Mouse (Mus musculus): ENCODE data around the gene Schip1. TPM values are rescaled to one million over a fixed set of nuclear protein-coding genes. Genes with fewer than 3 reads are reported as not detected.

Schip1 gene
- polyA plus RNA-seq, 1 experiment from 2014 or later = 27.6 TPM

- no peak overlapping the region for H3K4me3 ChIP-seq (ENCODE audit: low read depth, low read length)
Measured at GRCm38 (mm10) chr3:68602891-68603290, 538.3 kb downstream of the Schip1 start.

GRCm38 (mm10) chr3:68604467-68604866 is 539.9 kb downstream of the Schip1 start:
- Histone ChIP-seq H3K9me3 (ENCODE audit: control insufficient read depth, low read length) (no peaks in the 10 kb centered on the region), H3K4me2 (replicated peaks; ENCODE audit: low read depth) (no peak overlapping the region), H3K4me3 (ENCODE audit: low read depth, low read length) (no peak overlapping the region), H3K4me1 (replicated peaks; ENCODE audit: control insufficient read depth, insufficient read depth) (no peaks in the 10 kb centered on the region), H3K27ac (replicated peaks) (no peak overlapping the region), H3K27me3 (ENCODE audit: control insufficient read depth, insufficient read depth, low read length) (no peaks in the 10 kb centered on the region), H3K36me3 (ENCODE audit: control insufficient read depth, insufficient read depth, low read length) (no peaks in the 10 kb centered on the region), H3K9ac (ENCODE audit: low read length) (no peak overlapping the region)
- no peak for TF ChIP-seq CTCF (IDR thresholded peaks at IDR 0.05; ENCODE audit: low read depth)
- no peak for TF ChIP-seq EP300 (optimal IDR thresholded peaks at IDR 0.05)
- no peak for DNase-seq (ENCODE audit: low spot score)
- 64% methylated on average over 10 of the region's 10 CpGs for WGBS
- ATAC-seq (ENCODE audit: low FRiP score, low TSS enrichment) = no peak

More at GRCm38 (mm10) chr3:68602891-68603290, 538.3 kb downstream of the Schip1 start:
- H3K9me3 ChIP-seq (ENCODE audit: control insufficient read depth, low read length) = no peaks in the 10 kb centered on the region
- ATAC-seq (ENCODE audit: low FRiP score, low TSS enrichment) (no peak), DNase-seq (ENCODE audit: low spot score) (no peak)
- no peaks in the 10 kb centered on the region for H3K4me1 ChIP-seq (replicated peaks; ENCODE audit: control insufficient read depth, insufficient read depth)
- no peak overlapping the region for H3K27ac ChIP-seq (replicated peaks)
- H3K27me3 ChIP-seq (ENCODE audit: control insufficient read depth, insufficient read depth, low read length) = no peaks in the 10 kb centered on the region
- H3K36me3 ChIP-seq (ENCODE audit: control insufficient read depth, insufficient read depth, low read length) = no peaks in the 10 kb centered on the region
- H3K4me2 ChIP-seq (replicated peaks; ENCODE audit: low read depth) = no peak overlapping the region
- 78% methylated on average over 9 of the region's 9 CpGs for WGBS
- no peak overlapping the region for H3K9ac ChIP-seq (ENCODE audit: low read length)
- TF ChIP-seq CTCF (IDR thresholded peaks at IDR 0.05; ENCODE audit: low read depth) (no peak), EP300 (optimal IDR thresholded peaks at IDR 0.05) (no peak)

- Histone ChIP-seq H3K4me3 (ENCODE audit: low read depth, low read length) (no peak overlapping the region), H3K4me1 (replicated peaks; ENCODE audit: control insufficient read depth, insufficient read depth) (no peaks in the 10 kb centered on the region), H3K9ac (ENCODE audit: low read length) (no peak overlapping the region), H3K36me3 (ENCODE audit: control insufficient read depth, insufficient read depth, low read length) (no peaks in the 10 kb centered on the region), H3K27me3 (ENCODE audit: control insufficient read depth, insufficient read depth, low read length) (no peaks in the 10 kb centered on the region), H3K9me3 (ENCODE audit: control insufficient read depth, low read length) (no peaks in the 10 kb centered on the region), H3K4me2 (replicated peaks; ENCODE audit: low read depth) (no peak overlapping the region), H3K27ac (replicated peaks) (no peak overlapping the region)
- no peak for ATAC-seq (ENCODE audit: low FRiP score, low TSS enrichment)
- no peak for DNase-seq (ENCODE audit: low spot score)
- TF ChIP-seq EP300 (optimal IDR thresholded peaks at IDR 0.05) (no peak), CTCF (IDR thresholded peaks at IDR 0.05; ENCODE audit: low read depth) (no peak)
- 82% methylated on average over 10 of the region's 10 CpGs for WGBS
Measured at GRCm38 (mm10) chr3:68604962-68605361, 540.4 kb downstream of the Schip1 start.

GRCm38 (mm10) chr3:68605942-68606603 is 541.5 kb downstream of the Schip1 start:
- Histone ChIP-seq H3K9ac (ENCODE audit: low read length) (no peak overlapping the region), H3K27ac (replicated peaks) (no peak overlapping the region), H3K9me3 (ENCODE audit: control insufficient read depth, low read length) (no peaks in the 10 kb centered on the region), H3K36me3 (ENCODE audit: control insufficient read depth, insufficient read depth, low read length) (no peaks in the 10 kb centered on the region), H3K4me3 (ENCODE audit: low read depth, low read length) (no peak overlapping the region), H3K4me1 (replicated peaks; ENCODE audit: control insufficient read depth, insufficient read depth) (no peaks in the 10 kb centered on the region), H3K4me2 (replicated peaks; ENCODE audit: low read depth) (no peak overlapping the region), H3K27me3 (ENCODE audit: control insufficient read depth, insufficient read depth, low read length) (no peaks in the 10 kb centered on the region)
- 70% methylated on average over 7 of the region's 7 CpGs for WGBS
- DNase-seq (ENCODE audit: low spot score) (no peak), ATAC-seq (ENCODE audit: low FRiP score, low TSS enrichment) (no peak)
- no peak for TF ChIP-seq EP300 (optimal IDR thresholded peaks at IDR 0.05)
- no peak for TF ChIP-seq CTCF (IDR thresholded peaks at IDR 0.05; ENCODE audit: low read depth)

DNA sequence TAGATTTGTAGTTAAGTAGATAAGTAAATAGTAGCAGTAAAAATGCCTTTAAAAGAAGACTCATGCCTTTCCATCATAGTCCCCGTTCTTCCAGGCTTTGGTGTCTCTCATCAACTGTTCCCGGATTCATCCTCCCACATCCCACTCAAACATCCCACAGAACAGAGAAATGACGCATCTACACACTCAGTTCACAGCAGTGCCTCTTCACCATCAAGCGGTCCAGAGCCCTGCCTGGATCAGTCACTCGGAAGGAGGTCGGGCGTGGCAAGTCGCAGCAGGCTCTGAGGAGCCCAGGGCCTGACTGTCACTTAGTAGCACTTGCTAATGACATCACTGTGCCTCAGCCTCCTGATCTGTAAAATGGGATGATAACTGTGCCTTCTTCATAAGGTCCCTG is 542.1 kb downstream of the Schip1 start:
- no peak overlapping the region for H3K27ac ChIP-seq (replicated peaks)
- no peaks in the 10 kb centered on the region for H3K36me3 ChIP-seq (ENCODE audit: control insufficient read depth, insufficient read depth, low read length)
- H3K9me3 ChIP-seq (ENCODE audit: control insufficient read depth, low read length) = no peaks in the 10 kb centered on the region
- no peak overlapping the region for H3K4me2 ChIP-seq (replicated peaks; ENCODE audit: low read depth)
- no peaks in the 10 kb centered on the region for H3K27me3 ChIP-seq (ENCODE audit: control insufficient read depth, insufficient read depth, low read length)
- whole genome bisulfite sequencing = 89% methylated on average over 8 of the region's 8 CpGs
- ATAC-seq (ENCODE audit: low FRiP score, low TSS enrichment) (no peak), DNase-seq (ENCODE audit: low spot score) (no peak)
- H3K4me1 ChIP-seq (replicated peaks; ENCODE audit: control insufficient read depth, insufficient read depth) = no peaks in the 10 kb centered on the region
- no peak for TF ChIP-seq EP300 (optimal IDR thresholded peaks at IDR 0.05)
- TF ChIP-seq CTCF (IDR thresholded peaks at IDR 0.05; ENCODE audit: low read depth) = no peak
- H3K4me3 ChIP-seq (ENCODE audit: low read depth, low read length) = no peak overlapping the region
- no peak overlapping the region for H3K9ac ChIP-seq (ENCODE audit: low read length)

DNA sequence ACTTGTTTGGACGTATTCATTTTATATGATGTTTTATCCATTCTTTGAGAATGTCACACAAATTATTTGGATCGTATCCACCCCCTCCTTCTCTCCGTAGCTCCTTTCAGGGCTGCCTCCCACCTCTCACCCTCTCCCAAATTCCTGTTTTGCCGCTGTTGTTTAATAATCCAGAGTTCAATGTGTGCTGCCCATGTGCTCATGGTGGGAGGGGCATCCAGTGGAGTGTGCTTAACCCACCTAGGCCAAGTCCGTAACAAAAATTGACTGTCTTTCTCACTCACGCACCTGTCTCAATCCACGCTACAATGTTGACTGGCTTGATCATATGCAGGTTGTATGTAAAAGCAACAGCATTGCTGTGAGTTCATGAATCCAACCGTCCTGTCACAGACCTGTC is 542.7 kb downstream of the Schip1 start:
- TF ChIP-seq CTCF (IDR thresholded peaks at IDR 0.05; ENCODE audit: low read depth) (no peak), EP300 (optimal IDR thresholded peaks at IDR 0.05) (no peak)
- Histone ChIP-seq H3K9me3 (ENCODE audit: control insufficient read depth, low read length) (no peaks in the 10 kb centered on the region), H3K4me1 (replicated peaks; ENCODE audit: control insufficient read depth, insufficient read depth) (no peaks in the 10 kb centered on the region), H3K27me3 (ENCODE audit: control insufficient read depth, insufficient read depth, low read length) (no peaks in the 10 kb centered on the region), H3K4me3 (ENCODE audit: low read depth, low read length) (no peak overlapping the region), H3K9ac (ENCODE audit: low read length) (no peak overlapping the region), H3K4me2 (replicated peaks; ENCODE audit: low read depth) (no peak overlapping the region), H3K36me3 (ENCODE audit: control insufficient read depth, insufficient read depth, low read length) (no peaks in the 10 kb centered on the region), H3K27ac (replicated peaks) (no peak overlapping the region)
- 86% methylated on average over 8 of the region's 8 CpGs for WGBS
- ATAC-seq (ENCODE audit: low FRiP score, low TSS enrichment) (no peak), DNase-seq (ENCODE audit: low spot score) (no peak)

All from stomach, postnatal 0 days (tissue).